Mouse (Mus musculus) limb, embryonic 15.5 days (tissue): ENCODE data around the gene Cmpk1. TPM values are rescaled to one million over a fixed set of nuclear protein-coding genes. Genes with fewer than 3 reads are reported as not detected.

Source experiments
- ATAC-seq: fragments of 200-750 bp; cut with Nextera tagmentation; 2 replicates; pipeline ENCODE4 v1.8.0; 2017; ENCODE audit warnings: low read depth, moderate TSS enrichment; ENCODE audit not compliant: insufficient number of reproducible peaks, low FRiP score, low TSS enrichment
- H3K27ac ChIP-seq: fragments of 300-500 bp; sonication (generic); 2 replicates; pipeline ENCODE4 v1.5.1; 2015; ENCODE audit warnings: moderate library complexity, mild to moderate bottlenecking, inconsistent platforms
- H3K27me3 ChIP-seq: fragments of 300-500 bp; sonication (generic); 2 replicates; pipeline ENCODE4 v1.6.1; 2015; ENCODE audit warnings: inconsistent platforms
- H3K36me3 ChIP-seq: fragments of 300-500 bp; sonication (generic); 2 replicates; pipeline ENCODE4 v1.6.1; 2015; ENCODE audit warnings: inconsistent platforms
- H3K4me1 ChIP-seq: fragments of 300-500 bp; sonication (generic); 2 replicates; pipeline ENCODE4 v1.6.1; 2015; ENCODE audit warnings: inconsistent platforms
- H3K4me2 ChIP-seq: fragments of 300-500 bp; sonication (generic); 2 replicates; pipeline ENCODE4 v1.6.1; 2015; ENCODE audit warnings: mild to moderate bottlenecking, inconsistent platforms
- H3K4me3 ChIP-seq: fragments of 300-500 bp; sonication (generic); 2 replicates; pipeline ENCODE4 v1.5.1; 2015; ENCODE audit warnings: mild to moderate bottlenecking, inconsistent platforms
- H3K9ac ChIP-seq: fragments of 300-500 bp; sonication (generic); 2 replicates; pipeline ENCODE4 v1.6.1; 2015; ENCODE audit warnings: inconsistent platforms
- H3K9me3 ChIP-seq: fragments of 300-500 bp; sonication (generic); 2 replicates; pipeline ENCODE4 v1.6.1; 2016; ENCODE audit warnings: inconsistent platforms
- WGBS: fragments of 180-500 bp; shearing (Covaris S2); methylation state at CpG from one replicate; pipeline ENCODE4 v1.1.7; 2015; 5-methylcytosine and 5-hydroxymethylcytosine counted together
- polyA plus RNA-seq: library from polyadenylated mRNA; unstranded; fragments of >200 nt; fragmentation: Nextera tagmentation; extraction: Ambion mirVana; gene quantifications from 2 replicates; pipeline ENCODE4 v1.2.1, GENCODE M21; 2015

Cmpk1 gene
- polyA plus RNA-seq, 1 experiment from 2014 or later = 130 TPM

DNA sequence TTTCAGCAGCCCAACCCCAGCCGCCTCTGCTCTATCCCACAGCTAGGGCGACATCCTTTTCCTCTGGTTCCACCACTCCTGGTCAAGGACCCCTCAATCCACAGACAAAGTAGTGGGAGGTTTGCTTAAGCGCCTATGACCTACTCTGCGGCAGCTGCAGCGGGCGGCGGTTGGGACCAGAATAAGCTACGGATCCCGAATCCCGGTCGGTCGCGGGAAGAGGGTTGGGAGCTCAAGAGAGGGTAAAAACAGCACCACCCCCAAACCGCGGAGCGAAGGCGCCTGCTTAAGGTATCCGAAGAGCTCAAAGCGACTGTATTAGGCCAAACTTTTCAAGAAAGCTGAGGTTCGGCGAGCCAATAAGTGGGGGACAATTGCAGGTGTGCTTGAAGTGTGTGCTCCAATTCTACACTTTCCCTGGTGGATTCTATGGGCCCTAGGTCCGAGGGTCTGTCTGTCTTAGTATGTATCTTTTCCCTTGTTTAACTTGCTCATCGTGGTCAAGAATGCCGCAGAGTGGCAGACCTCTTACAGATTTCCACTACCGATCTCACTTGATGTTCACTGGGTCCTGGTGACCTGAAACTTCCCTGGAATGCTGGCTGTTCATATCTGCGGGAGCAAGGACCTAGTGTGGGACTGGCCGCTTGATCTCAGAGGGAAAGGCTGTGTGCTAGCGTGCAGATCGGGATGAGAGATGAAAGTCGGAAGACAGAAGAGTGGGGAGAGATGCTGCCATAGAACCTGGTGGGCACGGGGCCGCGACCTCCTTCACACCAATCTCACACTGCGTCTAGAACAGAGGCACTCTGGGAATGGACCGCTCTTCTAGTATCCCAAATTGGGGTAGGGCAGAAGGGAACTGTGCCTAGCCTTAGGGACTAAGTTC lies 74.1 kb downstream of the Cmpk1 start:
- 8% methylated on average over 35 of the region's 35 CpGs for WGBS
- Histone ChIP-seq H3K36me3 (no peaks in the 10 kb centered on the region), H3K4me2 (no peak overlapping the region), H3K4me3 (no peak overlapping the region), H3K9ac (no peak overlapping the region), H3K27me3 (peaks cover 95% of the 10 kb centered on the region), H3K27ac (no peak overlapping the region), H3K4me1 (peaks cover 20% of the 10 kb centered on the region), H3K9me3 (no peaks in the 10 kb centered on the region)
- no peak for ATAC-seq

DNA sequence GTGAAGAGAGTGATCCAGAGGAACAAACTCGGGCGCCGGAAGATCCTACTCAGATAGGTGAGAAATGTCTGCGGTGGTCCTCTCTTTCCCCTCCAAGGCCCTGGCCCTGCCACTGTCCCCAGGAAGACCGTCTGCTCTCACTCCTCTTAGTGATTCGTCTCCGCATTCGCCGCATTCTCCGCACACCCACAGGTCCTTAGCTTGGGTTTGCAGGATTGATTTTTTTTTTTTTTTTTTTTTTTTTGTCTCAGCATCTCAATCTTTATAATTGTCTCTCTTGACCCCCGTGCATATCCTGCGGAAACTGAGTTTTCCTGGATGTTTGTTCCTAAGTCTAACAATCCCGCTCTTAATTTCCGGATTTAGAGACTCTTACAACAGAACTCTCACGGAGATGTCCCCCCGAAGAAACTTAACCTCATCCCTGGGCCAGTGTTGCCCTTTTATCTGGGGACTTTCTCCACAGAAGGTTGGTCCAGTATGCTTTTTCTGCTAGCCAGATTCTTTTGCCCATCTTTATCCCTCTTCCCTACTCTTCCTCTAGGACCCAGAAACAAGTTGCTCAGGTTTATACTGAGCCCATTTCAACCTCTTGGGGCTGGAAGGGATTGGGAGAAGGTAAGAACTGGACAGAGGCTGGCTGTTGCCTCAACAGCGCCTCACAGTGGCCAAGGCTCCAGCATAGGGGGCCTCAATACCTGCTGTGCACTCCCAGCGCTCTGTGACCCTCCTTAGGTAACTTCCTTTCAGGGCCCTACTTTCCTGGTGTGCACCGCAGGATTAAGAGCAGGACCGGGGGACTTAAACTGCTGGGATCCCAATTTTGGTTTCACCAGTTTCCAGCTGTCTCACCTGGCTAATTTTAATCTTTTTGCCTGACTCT lies 77.2 kb downstream of the Cmpk1 start:
- Histone ChIP-seq H3K4me3 (peak overlapping the region; percentile 57), H3K36me3 (no peaks in the 10 kb centered on the region), H3K9me3 (no peaks in the 10 kb centered on the region), H3K27me3 (peaks cover 98% of the 10 kb centered on the region), H3K4me2 (peak overlapping the region; percentile 89), H3K9ac (0 out of 2 replicates have a peak overlapping the region, but pooled peaks have one; percentile 47), H3K4me1 (peaks cover 31% of the 10 kb centered on the region), H3K27ac (no peak overlapping the region)
- 4% methylated on average over 20 of the region's 20 CpGs for WGBS
- ATAC-seq = no peak

Other genes starting within 250 kb of the Cmpk1 start
- gene Gm12830, start 165.5 kb downstream of the Cmpk1 start, polyA plus RNA-seq = not detected in 2 replicates
- gene Foxd2, start 78.4 kb downstream of the Cmpk1 start, polyA plus RNA-seq = 0.60 and 0.96 TPM in 2 replicates
- not detected in 2 replicates for gene Foxe3, start 61.2 kb downstream of the Cmpk1 start, polyA plus RNA-seq
- 7.6 and 9.3 TPM in 2 replicates for gene Stil, start 12.9 kb upstream of the Cmpk1 start, polyA plus RNA-seq
- 0.67 and 1.0 TPM in 2 replicates for gene Tal1, start 69.2 kb upstream of the Cmpk1 start, polyA plus RNA-seq
- gene Pdzk1ip1, start 101.5 kb upstream of the Cmpk1 start, polyA plus RNA-seq = 94.4 and 100 TPM in 2 replicates
- gene Cyp4x1, start 147.0 kb upstream of the Cmpk1 start, polyA plus RNA-seq = not detected in 2 replicates